Mouse (Mus musculus): ENCODE results near the gene Cbx2. TPM values are rescaled to one million over a fixed set of nuclear protein-coding genes. Genes with fewer than 3 reads are reported as not detected.

The Cbx2 gene
- polyA plus RNA-seq, 1 experiment from 2014 or later: 115 TPM

Other genes with a start within 250 kb of the Cbx2 start
- 2.0 and 2.6 TPM in 2 replicates for gene Rbfox3, start 111.4 kb upstream of the Cbx2 start, polyA plus RNA-seq (2016; fragmentation: Nextera tagmentation; extraction: Ambion mirVana)
- gene Enpp7, start 34.8 kb upstream of the Cbx2 start, polyA plus RNA-seq (2016; fragmentation: Nextera tagmentation; extraction: Ambion mirVana): not detected in 2 replicates
- gene Cbx8, start 18.0 kb downstream of the Cbx2 start, polyA plus RNA-seq (2016; fragmentation: Nextera tagmentation; extraction: Ambion mirVana): 9.5 and 11.3 TPM in 2 replicates
- 3.3 and 4.6 TPM in 2 replicates for gene Cbx4, start 63.3 kb downstream of the Cbx2 start, polyA plus RNA-seq (2016; fragmentation: Nextera tagmentation; extraction: Ambion mirVana)
- 22.5 and 22.7 TPM in 2 replicates for gene Tbc1d16, start 205.5 kb downstream of the Cbx2 start, polyA plus RNA-seq (2016; fragmentation: Nextera tagmentation; extraction: Ambion mirVana)
- 23.1 and 23.6 TPM in 2 replicates for gene Ccdc40, start 205.6 kb downstream of the Cbx2 start, polyA plus RNA-seq (2016; fragmentation: Nextera tagmentation; extraction: Ambion mirVana)
- 27.5 and 28.4 TPM in 2 replicates for gene Gaa, start 244.9 kb downstream of the Cbx2 start, polyA plus RNA-seq (2016; fragmentation: Nextera tagmentation; extraction: Ambion mirVana)

Data from forebrain, embryonic 10.5 days (tissue).